Mouse (Mus musculus) liver, postnatal 0 days (tissue): ENCODE measurements around the gene Dazl. TPM values are rescaled to one million over a fixed set of nuclear protein-coding genes. Genes with fewer than 3 reads are reported as not detected.

ENCODE experiments used
- ATAC-seq: fragments of 200-750 bp; cut with Nextera tagmentation; 2 replicates; pipeline ENCODE4 v1.8.0; 2017; ENCODE audit warnings: mild to moderate bottlenecking, moderate library complexity
- DNase-seq: peaks from one replicate; pipeline ENCODE4 v3.0.0-alpha.2; 2016
- H3K27ac ChIP-seq: fragments of 300-500 bp; sonication (generic); 2 replicates; pipeline ENCODE4 v1.5.1; 2014; ENCODE audit warnings: antibody characterized with exemption, moderate library complexity, mild to moderate bottlenecking, low read depth
- H3K27me3 ChIP-seq: fragments of 300-500 bp; sonication (generic); 2 replicates; pipeline ENCODE4 v1.6.1; 2014; ENCODE audit warnings: low read length, control low read depth, mixed read lengths; ENCODE audit not compliant: insufficient read depth
- H3K36me3 ChIP-seq: fragments of 300-500 bp; sonication (generic); replicated peaks from 2 replicates; pipeline ENCODE4 v1.6.1; 2014; ENCODE audit warnings: mild to moderate bottlenecking, control low read depth, low read length, moderate library complexity, mixed read lengths; ENCODE audit not compliant: insufficient read depth
- H3K4me1 ChIP-seq: fragments of 300-500 bp; sonication (generic); 2 replicates; pipeline ENCODE4 v1.6.1; 2014; ENCODE audit warnings: antibody characterized with exemption, mild to moderate bottlenecking, control low read depth; ENCODE audit not compliant: insufficient read depth
- H3K4me2 ChIP-seq: fragments of 300-500 bp; sonication (generic); 2 replicates; pipeline ENCODE4 v1.6.1; 2014; ENCODE audit warnings: low read depth, mild to moderate bottlenecking, low read length, moderate library complexity, mixed read lengths
- H3K4me3 ChIP-seq: fragments of 300-500 bp; sonication (generic); 2 replicates; pipeline ENCODE4 v1.5.1; 2014; ENCODE audit warnings: low read depth, low read length
- H3K9ac ChIP-seq: fragments of 300-500 bp; sonication (generic); replicated peaks from 2 replicates; pipeline ENCODE4 v1.6.1; 2014; ENCODE audit warnings: mild to moderate bottlenecking, moderate library complexity
- H3K9me3 ChIP-seq: fragments of 300-500 bp; sonication (generic); 2 replicates; pipeline ENCODE4 v1.6.1; 2016; ENCODE audit warnings: mild to moderate bottlenecking, control low read depth, low read length, mixed read lengths
- CTCF ChIP-seq: sonication (generic); IDR thresholded peaks from 2 replicates; pipeline ENCODE4 v1.5.1; 2016; ENCODE audit warnings: antibody characterized with exemption, low read depth
- EP300 ChIP-seq: IDR thresholded peaks from 2 replicates; pipeline ENCODE4 v1.6.1; 2016; ENCODE audit warnings: antibody characterized with exemption, low read depth, mild to moderate bottlenecking
- WGBS: fragments of 180-500 bp; shearing (Covaris S2); extraction: QIAGEN DNeasy Blood & Tissue Kit; methylation state at CpG from one replicate; pipeline ENCODE4 v1.1.7; 2014; ENCODE audit not compliant: insufficient replicate concordance; 5-methylcytosine and 5-hydroxymethylcytosine counted together
- polyA plus RNA-seq: library from polyadenylated mRNA; unstranded; fragments of >200 nt; fragmentation: Nextera tagmentation; extraction: Ambion mirVana; gene quantifications from 2 replicates; pipeline ENCODE4 v1.2.1, GENCODE M21; 2015

Gene Dazl
- polyA plus RNA-seq, 1 experiment from 2014 or later: not detected

DNA sequence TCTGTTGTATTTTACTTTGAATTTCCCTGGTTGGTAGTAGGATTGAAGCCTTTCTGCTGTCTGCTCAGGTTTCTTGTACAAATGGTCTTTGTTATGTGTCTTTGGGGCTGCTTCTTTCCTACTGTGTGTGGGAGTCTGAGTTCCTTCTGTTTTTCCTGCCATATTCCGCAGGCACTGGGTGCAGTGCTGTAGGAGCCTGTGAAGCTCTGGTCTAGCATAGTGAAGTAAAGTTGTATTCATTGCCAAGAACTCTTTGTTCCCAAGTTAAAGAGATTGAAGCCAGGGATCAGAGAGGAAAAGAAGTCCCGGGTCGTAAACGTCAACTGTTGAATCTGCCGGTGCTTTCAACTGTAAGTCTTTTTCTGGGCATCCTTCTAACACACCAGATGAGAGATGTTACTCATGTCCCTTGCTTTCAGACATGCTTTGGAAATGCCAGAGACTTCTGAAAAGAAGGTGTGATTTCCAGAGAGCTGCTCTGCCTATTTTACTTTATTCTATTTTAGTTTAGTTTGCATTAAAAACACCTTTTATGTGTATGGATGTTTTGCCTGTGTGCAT, 16.2 kb upstream of the Dazl start:
- Histone ChIP-seq H3K27ac (no peak overlapping the region), H3K4me2 (no peak overlapping the region), H3K4me3 (no peak overlapping the region), H3K36me3 (no peaks in the 10 kb centered on the region), H3K9ac (no peak overlapping the region), H3K27me3 (no peaks in the 10 kb centered on the region), H3K9me3 (no peaks in the 10 kb centered on the region), H3K4me1 (no peaks in the 10 kb centered on the region)
- ATAC-seq (no peak), DNase-seq (no peak)
- TF ChIP-seq EP300: no peak
- TF ChIP-seq CTCF: no peak
- WGBS: 71% methylated on average over 5 of the region's 5 CpGs

DNA sequence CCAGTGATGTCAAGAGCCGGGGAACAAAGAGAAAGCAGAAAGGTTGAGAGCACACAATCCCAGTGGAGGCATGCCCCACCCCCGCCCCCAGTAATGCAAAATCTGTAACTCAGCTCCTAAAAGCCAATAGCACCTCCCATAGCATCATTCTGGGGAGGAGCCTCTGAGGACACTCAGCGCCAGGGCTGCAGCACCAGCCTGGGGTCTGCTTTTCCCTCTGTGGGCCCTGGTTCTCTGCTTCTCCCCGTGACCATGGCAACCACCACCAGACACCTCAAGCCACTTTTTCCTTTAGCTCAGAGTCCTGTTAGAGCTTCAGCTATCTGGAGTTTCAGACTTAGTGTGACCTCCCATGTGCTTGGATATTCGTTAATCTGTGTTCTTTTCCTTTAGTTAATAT, 15.4 kb upstream of the Dazl start:
- Histone ChIP-seq H3K4me3 (no peak overlapping the region), H3K4me1 (no peaks in the 10 kb centered on the region), H3K36me3 (no peaks in the 10 kb centered on the region), H3K27me3 (no peaks in the 10 kb centered on the region), H3K4me2 (no peak overlapping the region), H3K9me3 (no peaks in the 10 kb centered on the region), H3K27ac (no peak overlapping the region), H3K9ac (no peak overlapping the region)
- TF ChIP-seq CTCF: no peak
- TF ChIP-seq EP300: no peak
- 71% methylated on average over 5 of the region's 5 CpGs for WGBS
- no peak for ATAC-seq
- DNase-seq: no peak

DNA sequence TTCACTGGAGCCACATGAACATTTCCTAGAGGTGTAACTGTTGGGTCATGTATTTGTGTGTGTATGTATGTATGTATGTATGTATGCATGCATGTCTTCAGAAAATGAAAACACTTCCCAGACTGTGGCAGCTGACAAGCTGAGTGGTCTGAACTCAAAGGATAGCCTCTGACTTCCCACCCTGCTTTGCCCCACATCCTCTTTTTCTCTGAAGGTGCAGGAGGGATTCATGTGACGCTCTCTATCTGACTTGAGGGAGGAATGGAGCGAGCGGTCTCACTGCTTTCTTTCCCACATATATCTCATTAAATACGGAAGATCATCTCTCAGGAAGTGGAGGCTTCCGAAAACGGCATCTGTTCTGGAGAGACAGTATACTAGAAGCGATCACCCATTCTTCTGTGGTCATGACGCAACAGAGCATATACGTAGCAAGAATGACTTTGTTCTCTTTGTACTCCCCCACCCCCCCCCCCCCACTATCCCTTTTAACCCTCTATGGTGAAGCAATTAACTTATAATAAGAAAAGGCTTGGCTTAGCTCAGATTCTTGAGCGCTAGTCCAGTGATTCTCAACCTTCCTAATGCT, 14.7 kb upstream of the Dazl start:
- no peak overlapping the region for H3K4me3 ChIP-seq
- no peak overlapping the region for H3K27ac ChIP-seq
- no peaks in the 10 kb centered on the region for H3K4me1 ChIP-seq
- TF ChIP-seq EP300 (no peak), CTCF (no peak)
- ATAC-seq: no peak
- DNase-seq: no peak
- 59% methylated on average over 10 of the region's 10 CpGs for WGBS
- H3K4me2 ChIP-seq: no peak overlapping the region
- no peaks in the 10 kb centered on the region for H3K36me3 ChIP-seq
- no peak overlapping the region for H3K9ac ChIP-seq
- no peaks in the 10 kb centered on the region for H3K9me3 ChIP-seq
- H3K27me3 ChIP-seq: no peaks in the 10 kb centered on the region

DNA sequence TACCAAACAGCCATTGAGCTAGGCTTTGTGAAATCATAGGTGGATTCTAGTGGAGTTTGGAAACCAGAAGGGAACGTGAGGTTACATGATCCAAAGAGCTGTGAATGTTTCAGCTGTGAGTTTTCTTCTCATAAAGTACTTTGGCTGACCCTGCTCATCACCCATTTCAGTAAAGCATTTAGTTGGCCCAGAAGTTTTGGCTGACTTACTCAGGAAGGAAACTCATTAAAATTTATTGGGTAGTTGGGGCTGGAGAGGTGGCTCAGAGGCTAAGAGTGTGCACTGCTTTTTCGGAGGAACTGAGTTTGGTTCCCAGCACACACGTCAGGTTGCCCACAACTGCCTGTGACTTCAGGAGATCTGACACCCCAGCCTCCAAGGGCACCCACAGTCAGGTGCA, 9.4 kb upstream of the Dazl start:
- H3K36me3 ChIP-seq: no peaks in the 10 kb centered on the region
- H3K27ac ChIP-seq: no peak overlapping the region
- no peaks in the 10 kb centered on the region for H3K4me1 ChIP-seq
- H3K9ac ChIP-seq: no peak overlapping the region
- H3K4me3 ChIP-seq: no peak overlapping the region
- TF ChIP-seq CTCF (no peak), EP300 (no peak)
- no peaks in the 10 kb centered on the region for H3K9me3 ChIP-seq
- WGBS: 69% methylated on average over 3 of the region's 3 CpGs
- no peak for ATAC-seq
- no peak for DNase-seq
- no peaks in the 10 kb centered on the region for H3K27me3 ChIP-seq
- H3K4me2 ChIP-seq: no peak overlapping the region

DNA sequence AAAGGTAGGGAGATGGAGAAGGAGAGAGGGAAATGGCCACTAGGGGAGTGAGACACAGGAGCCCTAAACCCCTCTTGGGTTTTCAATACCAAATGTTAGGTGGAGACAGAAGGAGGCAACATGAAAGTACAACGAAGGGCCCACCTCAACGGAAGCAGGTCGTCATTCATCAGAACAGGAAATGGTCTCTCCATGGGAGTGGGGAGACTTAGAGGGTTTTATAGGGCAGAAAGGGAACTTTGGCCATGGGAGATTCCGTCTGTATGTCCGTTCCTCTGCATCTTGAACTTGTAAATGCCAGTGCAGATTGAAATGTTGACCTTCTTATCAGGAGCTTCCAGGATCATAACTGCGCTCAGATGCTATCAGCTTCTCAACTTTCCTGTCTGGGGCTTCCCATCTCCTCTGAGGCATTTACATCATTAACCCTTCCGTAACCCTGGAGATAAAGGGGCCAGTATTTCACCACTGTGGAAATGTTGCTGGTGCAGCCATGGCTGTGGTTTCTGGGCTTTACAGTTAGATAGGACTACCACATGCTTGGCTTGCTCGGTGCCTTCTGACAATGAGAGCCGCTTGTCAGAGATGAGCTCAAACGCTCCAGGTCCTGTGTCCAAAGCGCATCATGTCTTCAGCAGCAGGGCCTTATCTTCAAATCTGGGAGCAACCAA, 6.9 kb upstream of the Dazl start:
- H3K27me3 ChIP-seq: no peaks in the 10 kb centered on the region
- H3K4me2 ChIP-seq: no peak overlapping the region
- TF ChIP-seq CTCF (no peak), EP300 (no peak)
- no peak overlapping the region for H3K27ac ChIP-seq
- no peak overlapping the region for H3K9ac ChIP-seq
- ATAC-seq (no peak), DNase-seq (no peak)
- H3K4me1 ChIP-seq: no peaks in the 10 kb centered on the region
- no peaks in the 10 kb centered on the region for H3K36me3 ChIP-seq
- H3K4me3 ChIP-seq: no peak overlapping the region
- 42% methylated on average over 11 of the region's 11 CpGs for WGBS
- no peaks in the 10 kb centered on the region for H3K9me3 ChIP-seq

DNA sequence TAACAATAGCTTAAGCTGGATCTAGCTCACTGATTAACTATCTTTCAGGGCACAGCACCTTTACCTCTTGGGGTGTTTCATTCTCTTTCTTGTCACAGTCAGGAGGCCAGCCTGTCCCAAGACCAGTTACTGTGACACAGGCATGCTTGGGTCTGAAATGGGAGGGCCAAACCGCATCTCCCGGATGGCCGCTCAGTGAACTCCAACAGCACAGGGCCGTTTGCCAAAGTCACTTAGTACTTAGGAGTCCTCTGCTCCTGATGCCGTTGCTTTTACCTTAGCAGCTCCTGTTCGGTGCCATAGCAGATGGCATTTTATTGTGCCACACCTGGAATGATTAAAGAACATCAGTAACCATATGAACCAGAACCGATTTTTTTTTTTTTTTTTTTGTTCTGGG, 5.4 kb upstream of the Dazl start:
- no peaks in the 10 kb centered on the region for H3K36me3 ChIP-seq
- no peak for DNase-seq
- ATAC-seq: no peak
- H3K4me2 ChIP-seq: no peak overlapping the region
- H3K4me1 ChIP-seq: no peaks in the 10 kb centered on the region
- no peak overlapping the region for H3K4me3 ChIP-seq
- peaks cover 1% of the 10 kb centered on the region for H3K9me3 ChIP-seq
- TF ChIP-seq CTCF (no peak), EP300 (no peak)
- H3K27ac ChIP-seq: no peak overlapping the region
- no peak overlapping the region for H3K9ac ChIP-seq
- 73% methylated on average over 7 of the region's 7 CpGs for WGBS
- no peaks in the 10 kb centered on the region for H3K27me3 ChIP-seq
